Mouse (Mus musculus) hematopoietic stem cell, adult 5-6 weeks (primary cell): ENCODE measurements around the gene Sfta2. TPM values are rescaled to one million over a fixed set of nuclear protein-coding genes. Genes with fewer than 3 reads are reported as not detected.

Experiments
- ATAC-seq, 2 experiments: fragments of 125-278 bp in 1 of 2; replicated peaks in 1 of 2; 2 replicates each; pipeline ENCODE4 v1.8.0; 2016 to 2017; ENCODE audit warnings: inconsistent platforms in 2 of 2, mild to moderate bottlenecking in 2 of 2, moderate number of reproducible peaks in 2 of 2, low read depth in 1 of 2, moderate TSS enrichment in 1 of 2; ENCODE audit not compliant: low FRiP score in 2 of 2, poor library complexity in 2 of 2, severe bottlenecking in 2 of 2, insufficient read depth in 1 of 2, low TSS enrichment in 1 of 2
- total RNA-seq: library from RNA; stranded (forward); fragments of 172-1452, 232-1000 nt; gene quantifications from 2 replicates; pipeline ENCODE4 v1.2.3, GENCODE M21; 2017

The Sfta2 gene
- total RNA-seq: not detected in 2 replicates

DNA sequence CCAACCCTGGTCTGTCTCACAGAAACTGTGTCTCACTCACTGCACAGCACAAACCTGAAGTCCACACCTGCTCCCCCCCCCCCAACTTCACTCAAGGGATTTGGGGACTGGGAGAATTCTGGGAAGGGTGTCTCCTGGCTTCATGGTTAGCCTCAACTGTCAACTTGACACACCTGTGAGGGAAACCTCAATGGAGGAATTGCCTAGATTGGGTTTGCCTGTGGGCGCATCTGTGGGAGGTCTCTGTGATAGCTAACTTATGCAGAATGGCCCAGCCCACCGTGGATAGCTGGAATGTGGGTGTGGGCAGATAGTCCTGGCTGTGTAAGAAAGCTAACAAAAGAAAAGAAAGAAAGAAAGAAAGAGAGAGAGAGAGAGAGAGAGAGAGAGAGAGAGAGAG is at the start of gene Sfta2:
Gene Sfta2, plus strand, starts transcription at position 301 of the 400 bp plus-strand sequence.
- ATAC-seq: no peak

DNA sequence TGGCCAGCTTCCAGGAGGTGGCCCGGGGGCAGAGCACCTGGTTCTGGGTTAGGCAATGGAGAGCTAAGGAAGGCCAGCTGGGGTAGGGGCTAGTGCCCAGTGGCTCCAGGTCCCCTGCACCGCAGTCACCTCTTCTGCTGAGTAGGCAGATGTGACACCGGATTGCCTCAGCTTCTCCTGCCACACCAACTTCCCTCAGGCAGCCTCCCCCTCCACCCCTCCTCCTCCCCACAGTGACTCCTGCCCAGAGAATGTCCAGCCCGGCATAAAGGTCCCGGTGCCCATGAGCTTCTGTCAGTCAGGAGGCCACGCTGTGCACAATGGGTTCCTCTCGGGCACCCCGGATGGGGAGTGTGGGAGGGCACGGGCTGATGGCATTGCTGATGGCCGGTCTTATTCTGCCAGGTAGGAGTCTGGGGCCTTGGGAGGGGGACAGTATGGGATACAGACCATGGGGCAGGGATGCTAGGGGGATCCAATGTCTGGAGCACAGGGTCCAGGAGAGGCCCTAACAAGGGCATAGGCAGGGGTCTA is 49.4 kb upstream of the Sfta2 start, which contains the start of gene Cdsn:
Gene Cdsn, plus strand, starts transcription at position 248 of the 534 bp plus-strand sequence.
- no peak for ATAC-seq

DNA sequence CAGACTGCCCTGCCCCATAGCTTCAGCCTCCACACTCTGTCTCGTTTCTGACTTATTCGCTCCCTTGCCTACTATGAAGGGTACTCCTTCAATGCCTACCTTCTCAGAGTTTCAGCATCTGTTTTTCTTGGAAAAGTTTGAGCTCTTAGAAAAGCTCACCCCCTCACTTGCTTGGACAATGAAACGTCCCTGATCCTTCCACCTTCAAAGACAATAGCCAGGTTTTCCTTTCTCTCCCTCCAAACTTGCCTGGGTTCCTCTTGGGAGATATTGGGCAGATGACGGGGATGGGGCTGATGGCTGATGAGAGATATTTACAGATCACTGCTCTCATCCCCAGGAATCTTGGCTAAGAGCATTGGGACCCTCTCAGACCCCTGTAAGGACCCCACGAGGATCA is 47.0 kb upstream of the Sfta2 start:
- ATAC-seq: no peak

DNA sequence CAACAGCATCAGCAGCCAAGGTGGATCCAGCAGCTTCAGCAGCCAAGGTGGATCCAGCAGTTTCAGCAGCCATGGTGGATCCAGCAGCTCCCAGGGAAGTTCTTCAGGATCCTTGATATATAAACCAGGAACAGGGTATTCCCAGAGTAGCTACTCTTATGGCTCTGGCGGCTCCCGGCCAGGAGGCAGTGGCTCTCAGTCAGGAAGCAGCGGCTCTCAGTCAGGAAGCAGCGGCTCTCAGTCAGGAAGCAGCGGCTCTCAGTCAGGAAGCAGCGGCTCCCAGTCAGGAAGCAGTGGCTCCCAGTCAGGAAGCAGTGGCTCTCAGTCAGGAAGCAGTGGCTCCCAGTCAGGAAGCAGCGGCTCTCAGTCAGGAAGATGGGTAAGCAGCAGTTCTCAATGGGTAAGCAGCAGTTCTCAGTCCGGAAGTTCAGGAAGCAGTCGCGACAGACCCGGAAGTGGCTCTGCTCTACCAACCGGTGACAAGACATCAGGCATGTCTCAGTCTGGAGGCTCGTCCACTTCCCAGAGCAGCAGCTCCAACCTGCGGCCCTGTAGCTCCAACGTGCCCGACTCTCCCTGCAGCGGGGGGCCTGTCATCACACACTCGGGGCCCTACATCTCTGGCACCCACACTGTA is 46.5 kb upstream of the Sfta2 start:
- ATAC-seq: no peak

DNA sequence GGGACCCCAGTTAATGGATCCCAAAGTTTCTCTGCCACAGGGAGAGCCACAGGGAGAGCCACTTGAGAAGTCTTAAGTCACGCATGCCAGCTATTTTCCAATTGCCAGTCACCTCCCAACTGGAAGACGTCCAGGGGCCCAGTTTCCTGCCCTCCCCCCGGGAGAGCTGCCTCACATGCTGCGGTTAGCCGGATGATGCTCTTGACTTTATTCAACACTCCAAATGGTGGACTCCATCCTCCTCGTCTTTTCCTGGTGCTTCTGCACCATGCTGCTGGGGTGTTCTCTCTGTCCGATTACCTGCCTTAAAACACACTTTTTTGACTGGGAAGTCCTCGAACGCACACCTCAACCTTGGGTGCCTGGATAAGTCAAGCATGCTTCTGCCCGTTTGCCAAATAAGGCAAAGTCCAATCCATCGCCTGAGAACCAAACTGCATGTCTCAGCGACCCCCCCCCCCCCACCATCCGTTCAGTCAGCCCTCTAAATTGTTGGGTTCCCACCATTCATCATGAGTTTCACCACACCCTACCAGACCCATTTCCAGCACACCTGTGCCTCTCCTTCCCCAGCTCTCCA is 45.1 kb upstream of the Sfta2 start:
- ATAC-seq: no peak

GRCm38 (mm10) chr17:35556812-35557211 is 44.5 kb upstream of the Sfta2 start:
- peak; percentile 53 to 71 for ATAC-seq

DNA sequence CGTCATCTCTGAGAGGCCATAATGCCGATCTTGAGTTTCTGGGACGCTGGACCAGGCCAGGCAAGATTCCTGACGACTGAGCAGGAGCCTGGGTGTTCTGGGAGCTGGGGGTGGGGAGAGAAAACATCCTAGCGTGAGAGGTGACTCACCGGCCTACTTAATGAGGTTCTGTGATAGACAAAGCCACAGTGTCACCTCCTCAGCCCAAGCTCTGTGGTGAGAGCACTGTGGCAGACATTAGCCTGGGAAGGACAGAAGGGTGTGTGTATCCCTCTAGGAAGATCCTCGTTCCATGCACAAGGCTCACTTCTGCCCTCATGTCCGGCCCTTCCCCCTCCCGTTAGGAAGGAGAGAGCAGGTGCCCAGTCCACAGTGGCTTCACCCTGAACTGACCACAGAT is 44.0 kb upstream of the Sfta2 start:
- ATAC-seq: no peak

DNA sequence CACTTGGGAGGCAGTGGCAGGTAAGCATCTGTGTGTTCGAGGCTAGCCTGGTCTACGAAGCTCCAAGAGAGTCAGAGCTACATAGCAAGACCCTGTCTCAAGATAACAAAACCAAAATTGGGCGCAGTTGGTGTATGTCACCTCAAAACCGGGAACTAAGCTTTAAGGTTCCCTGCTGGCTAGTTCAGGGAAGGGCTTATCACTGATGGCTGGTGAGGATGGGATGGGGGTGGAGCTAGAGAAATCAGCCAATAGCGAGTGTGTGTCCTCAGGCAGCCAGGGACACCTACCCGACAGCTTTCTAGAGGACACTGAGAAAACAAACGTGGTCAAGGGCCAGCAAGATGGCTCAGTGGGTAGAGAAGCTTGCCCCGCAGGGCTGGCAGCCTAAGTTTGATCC is 43.1 kb upstream of the Sfta2 start:
- ATAC-seq: no peak

- no peak for ATAC-seq
These were observed 34.2 kb upstream of the Sfta2 start, which contains the start of gene 2300002M23Rik for GRCm38 (mm10) chr17:35567150-35567549. Gene 2300002M23Rik, plus strand, starts transcription at chr17:35567450.

- no peak for ATAC-seq
These were observed 33.6 kb upstream of the Sfta2 start for GRCm38 (mm10) chr17:35567767-35568166.

DNA sequence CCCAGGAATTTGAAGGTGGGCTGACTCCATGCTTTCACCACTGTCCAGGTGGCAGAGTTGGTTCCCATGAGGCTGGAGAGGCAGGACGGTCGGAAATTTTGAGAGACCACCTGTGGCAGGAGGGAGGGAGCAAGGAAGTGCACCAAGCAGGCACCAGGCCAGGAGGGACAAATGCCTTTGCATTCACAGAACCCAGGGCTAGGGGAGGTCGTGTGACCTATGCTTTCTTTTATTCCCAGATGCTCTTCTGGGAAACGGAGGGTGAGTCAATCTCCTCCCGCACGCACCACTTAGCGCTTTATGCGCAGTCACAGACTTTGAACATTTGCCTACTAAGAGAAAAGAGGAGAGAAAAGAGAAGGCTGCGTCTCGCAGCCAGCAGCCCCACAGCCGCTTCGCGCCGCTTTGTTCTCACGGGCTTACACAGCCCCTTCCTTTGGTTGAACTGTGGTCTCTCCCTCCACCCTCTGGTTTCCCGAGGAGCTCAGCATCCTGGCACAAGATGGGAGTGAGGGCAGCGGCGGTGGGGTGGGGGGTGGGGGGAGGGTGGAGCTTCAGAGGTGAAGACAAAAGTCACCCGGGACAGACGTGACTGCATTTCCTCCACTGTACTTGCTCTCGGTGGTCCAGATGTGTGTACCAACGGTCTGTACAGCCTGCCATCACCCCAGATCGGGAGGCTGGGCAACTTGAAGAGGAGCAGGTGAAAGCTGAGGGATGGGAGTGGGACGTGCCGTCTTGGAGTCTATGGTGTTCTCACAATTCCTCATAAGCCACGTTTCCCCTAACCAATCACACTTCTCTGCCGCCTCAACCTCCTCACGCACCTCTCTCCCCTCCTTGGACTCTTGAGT is 32.0 kb upstream of the Sfta2 start:
- peak; percentile 32 to 42; a peak in 2 of 4 replicates for ATAC-seq

GRCm38 (mm10) chr17:35570836-35571235 is 30.5 kb upstream of the Sfta2 start:
- no peak for ATAC-seq

DNA sequence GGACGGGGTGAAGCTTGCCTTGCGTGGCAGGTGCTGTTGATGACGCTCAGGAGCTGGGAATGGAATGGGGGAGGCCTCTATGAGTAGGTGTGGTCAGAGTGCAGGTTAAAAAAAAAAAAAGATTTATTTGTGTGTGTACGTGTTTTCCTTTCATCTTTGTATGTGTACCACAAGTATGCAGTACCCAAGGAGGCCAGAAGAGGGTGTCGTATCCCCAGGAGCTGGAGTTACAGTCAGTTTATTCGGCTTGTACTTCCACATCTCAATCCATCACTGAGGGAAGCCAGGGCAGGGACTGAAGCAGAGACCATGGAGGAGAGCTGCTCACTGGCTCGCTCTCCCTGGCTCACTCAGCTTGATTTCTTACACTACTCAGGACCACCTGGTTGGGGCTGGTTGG is 29.9 kb upstream of the Sfta2 start:
- no peak for ATAC-seq

- peak; percentile 84 to 88 for ATAC-seq
These were observed 23.1 kb upstream of the Sfta2 start for GRCm38 (mm10) chr17:35578211-35578610.

DNA sequence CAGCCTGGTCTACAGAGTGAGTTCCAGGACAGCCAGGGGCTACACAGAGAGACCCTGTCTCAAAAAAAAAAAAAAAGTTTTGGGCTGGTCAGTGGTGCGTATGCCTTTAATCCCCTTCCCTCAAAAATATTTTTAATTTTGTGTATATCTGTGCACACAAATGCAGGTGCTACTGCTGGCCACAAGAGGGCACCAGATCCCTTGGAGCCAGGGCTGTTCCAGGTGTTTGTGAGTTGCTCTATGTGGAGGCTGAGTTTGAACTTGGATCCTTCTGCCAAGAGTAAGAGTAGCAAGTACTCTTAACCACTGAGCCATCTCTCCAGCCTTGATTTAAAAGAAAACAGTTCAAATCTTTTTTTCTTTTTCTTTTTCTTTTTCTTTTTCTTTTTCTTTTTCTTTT is 18.4 kb upstream of the Sfta2 start:
- ATAC-seq: no peak

DNA sequence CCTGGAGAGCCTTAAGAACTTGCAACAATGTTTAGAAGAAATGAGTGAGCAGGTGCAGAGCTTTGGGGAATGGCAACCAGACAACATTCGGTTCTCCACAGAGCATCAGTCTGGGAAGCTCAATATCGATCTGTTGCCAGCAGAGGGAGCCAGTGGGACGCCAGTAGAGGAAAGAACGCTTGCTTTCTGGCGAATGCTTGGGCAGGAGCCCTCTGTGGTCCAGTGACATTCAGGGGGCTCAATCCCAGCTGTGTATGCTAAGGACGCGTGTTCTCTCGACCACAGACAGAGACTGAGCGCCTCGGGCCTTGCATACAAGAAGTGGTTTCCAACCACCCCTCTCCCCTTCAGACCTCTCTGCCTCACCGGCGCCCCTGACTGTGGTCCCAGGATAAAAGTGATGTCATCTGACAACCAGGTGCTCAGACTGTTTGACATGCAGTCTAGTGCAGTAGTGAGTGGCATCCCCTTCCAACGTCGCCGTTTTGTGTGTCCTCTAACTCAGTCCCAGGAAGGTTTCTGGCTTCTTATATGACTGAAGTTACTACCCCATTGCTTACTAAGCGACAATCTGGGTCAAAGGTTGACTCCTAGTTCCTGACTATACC is 16.9 kb upstream of the Sfta2 start:
- ATAC-seq: peak; percentile 65 to 74; a peak in 3 of 4 replicates

DNA sequence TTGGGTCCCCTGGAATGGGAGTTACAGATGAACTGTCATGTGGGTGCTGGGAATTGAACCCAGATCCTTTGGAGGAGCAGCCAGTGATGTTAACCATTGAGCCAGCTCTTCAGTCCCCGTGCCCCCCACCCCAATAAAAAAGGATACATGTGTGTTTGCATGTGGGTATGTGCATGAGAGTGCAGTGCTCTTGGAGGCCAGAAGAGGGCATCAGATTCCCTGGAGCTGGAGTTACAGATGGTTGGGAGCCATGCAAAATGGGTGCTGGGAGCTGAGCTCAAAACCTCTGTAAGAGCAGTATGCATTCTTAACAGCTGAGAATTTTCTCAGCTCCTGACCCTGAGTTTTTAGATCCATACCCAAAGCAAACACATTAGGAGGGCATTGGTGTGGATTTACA is 14.1 kb upstream of the Sfta2 start:
- no peak for ATAC-seq

DNA sequence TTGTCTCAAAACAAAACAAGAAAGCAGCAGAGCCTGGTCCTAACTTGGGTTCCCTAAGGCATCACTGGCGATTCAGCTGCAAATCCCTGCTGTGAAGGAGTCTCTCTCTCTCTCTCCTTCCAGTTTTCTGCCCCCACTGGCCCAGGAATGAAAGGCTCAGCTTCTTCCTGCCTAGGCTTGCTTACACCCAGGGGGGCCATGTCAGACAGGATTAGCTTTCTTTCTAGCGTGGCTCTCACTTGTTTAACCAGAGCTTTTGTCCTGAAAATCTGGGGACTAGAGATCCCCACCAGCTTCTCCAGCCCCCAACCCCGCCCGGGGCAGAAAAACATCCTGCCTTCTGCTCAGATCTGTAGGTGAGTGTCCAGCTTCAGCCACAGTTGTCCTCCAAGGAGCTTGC is 13.0 kb upstream of the Sfta2 start:
- ATAC-seq: no peak
